Mouse (Mus musculus) kidney, postnatal 0 days (tissue): Measurements from ENCODE around the gene Kiz. TPM values are rescaled to one million over a fixed set of nuclear protein-coding genes. Genes with fewer than 3 reads are reported as not detected.
A peak's percentile ranks its signal among the peaks of the same experiment; 100 is the strongest.

Source experiments
- ATAC-seq: fragments of 200-750 bp; cut with Nextera tagmentation; replicated peaks from 2 replicates; pipeline ENCODE4 v1.8.0; 2017; ENCODE audit warnings: low read depth, moderate number of reproducible peaks, moderate TSS enrichment, moderate library complexity; ENCODE audit not compliant: low FRiP score
- DNase-seq: peaks from one replicate; pipeline ENCODE4 v3.0.0-alpha.2; 2016; ENCODE audit warnings: low spot score
- H3K27ac ChIP-seq: fragments of 300-500 bp; sonication (generic); 2 replicates; pipeline ENCODE4 v1.5.1; 2014; ENCODE audit warnings: mild to moderate bottlenecking
- H3K27me3 ChIP-seq: fragments of 300-500 bp; sonication (generic); 2 replicates; pipeline ENCODE4 v1.6.1; 2014; ENCODE audit warnings: low read length, mixed read lengths; ENCODE audit not compliant: insufficient read depth
- H3K36me3 ChIP-seq: fragments of 300-500 bp; sonication (generic); 2 replicates; pipeline ENCODE4 v1.6.1; 2014; ENCODE audit warnings: low read length, mixed read lengths; ENCODE audit not compliant: insufficient read depth
- H3K4me1 ChIP-seq: fragments of 300-500 bp; sonication (generic); replicated peaks from 2 replicates; pipeline ENCODE4 v1.6.1; 2014; ENCODE audit warnings: antibody characterized with exemption, low read length, mixed read lengths; ENCODE audit not compliant: insufficient read depth
- H3K4me2 ChIP-seq: fragments of 300-500 bp; sonication (generic); 2 replicates; pipeline ENCODE4 v1.6.1; 2014; ENCODE audit warnings: mild to moderate bottlenecking, low read length, moderate library complexity, mixed read lengths
- H3K4me3 ChIP-seq: fragments of 300-500 bp; sonication (generic); replicated peaks from 2 replicates; pipeline ENCODE4 v1.5.1; 2014; ENCODE audit warnings: low read depth, low read length
- H3K9ac ChIP-seq: fragments of 300-500 bp; sonication (generic); 2 replicates; pipeline ENCODE4 v1.6.1; 2014; ENCODE audit warnings: low read depth, low read length
- H3K9me3 ChIP-seq: fragments of 300-500 bp; sonication (generic); replicated peaks from 2 replicates; pipeline ENCODE4 v1.6.1; 2016; ENCODE audit warnings: low read length, inconsistent platforms, mixed read lengths
- CTCF ChIP-seq: IDR thresholded peaks from 2 replicates; pipeline ENCODE4 v1.5.1; 2016; ENCODE audit warnings: antibody characterized with exemption, low read depth, mild to moderate bottlenecking, moderate library complexity
- WGBS: fragments of 180-500 bp; shearing (Covaris S2); extraction: QIAGEN DNeasy Blood & Tissue Kit; methylation state at CpG from one replicate; pipeline ENCODE4 v1.1.7; 2014; 5-methylcytosine and 5-hydroxymethylcytosine counted together
- polyA plus RNA-seq: library from polyadenylated mRNA; unstranded; fragments of >200 nt; fragmentation: Nextera tagmentation; extraction: Ambion mirVana; gene quantifications from 2 replicates; pipeline ENCODE4 v1.2.1, GENCODE M21; 2015

The Kiz gene
- polyA plus RNA-seq, 1 experiment from 2014 or later, result 31.0 TPM

DNA sequence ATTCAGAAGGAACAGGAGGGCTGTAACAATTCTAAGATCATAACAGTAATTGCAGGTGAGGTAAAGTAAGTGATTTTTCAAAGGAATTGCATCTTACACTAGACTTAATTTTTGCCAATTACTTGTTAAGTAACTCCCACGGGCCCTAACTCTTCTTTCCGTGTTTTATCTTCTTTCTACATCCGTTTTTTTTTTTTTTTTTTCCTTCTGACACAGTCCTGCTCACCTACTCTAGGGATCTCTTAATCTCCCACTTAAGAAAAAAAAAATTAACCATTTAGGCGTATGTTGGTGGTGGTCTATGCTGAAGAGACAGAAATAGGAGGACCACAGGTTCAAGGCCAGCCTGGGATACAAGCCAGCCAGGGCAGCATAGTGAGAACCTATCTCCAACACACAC is 1.2 kb downstream of the Kiz start:
- Histone ChIP-seq H3K27ac (no peak overlapping the region), H3K4me3 (no peak overlapping the region), H3K4me2 (0 out of 2 replicates have a peak overlapping the region, but pooled peaks have one; percentile 76), H3K9me3 (no peaks in the 10 kb centered on the region), H3K36me3 (peaks cover 3% of the 10 kb centered on the region; the same call in 1 of the 2 replicates), H3K9ac (no peak overlapping the region), H3K27me3 (no peaks in the 10 kb centered on the region), H3K4me1 (no peaks in the 10 kb centered on the region)
- no peak for DNase-seq
- no peak for TF ChIP-seq CTCF
- no peak for ATAC-seq
- WGBS, result 50% methylated on average over 4 of the region's 4 CpGs

DNA sequence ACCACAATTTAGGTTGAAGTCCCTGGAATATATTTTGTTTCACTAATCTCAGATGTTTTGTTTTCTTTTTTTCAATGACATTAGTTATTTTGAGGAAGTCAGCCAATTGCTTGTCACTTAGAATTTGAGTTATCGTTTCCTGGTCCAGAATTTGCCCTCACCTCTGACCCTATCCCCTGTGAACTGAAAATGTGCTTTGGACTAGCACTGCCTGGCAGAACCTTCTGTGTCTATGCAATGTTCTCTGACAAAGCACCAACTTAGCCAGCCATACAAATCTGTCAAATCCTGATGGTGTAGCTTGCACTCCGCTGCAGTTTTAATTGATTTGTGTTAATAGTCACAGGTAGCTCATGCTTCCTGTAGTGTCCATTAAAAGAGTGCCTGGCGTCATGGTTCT is 10.1 kb downstream of the Kiz start:
- H3K9ac ChIP-seq, result no peak overlapping the region
- ATAC-seq (no peak), DNase-seq (peak; percentile 22)
- H3K4me3 ChIP-seq, result no peak overlapping the region
- 48% methylated on average over 3 of the region's 3 CpGs for WGBS
- H3K36me3 ChIP-seq, result peaks cover 13% of the 10 kb centered on the region
- H3K27me3 ChIP-seq, result no peaks in the 10 kb centered on the region
- no peaks in the 10 kb centered on the region for H3K9me3 ChIP-seq
- H3K4me1 ChIP-seq, result no peaks in the 10 kb centered on the region
- no peak overlapping the region for H3K27ac ChIP-seq
- no peak overlapping the region for H3K4me2 ChIP-seq
- TF ChIP-seq CTCF, result no peak

DNA sequence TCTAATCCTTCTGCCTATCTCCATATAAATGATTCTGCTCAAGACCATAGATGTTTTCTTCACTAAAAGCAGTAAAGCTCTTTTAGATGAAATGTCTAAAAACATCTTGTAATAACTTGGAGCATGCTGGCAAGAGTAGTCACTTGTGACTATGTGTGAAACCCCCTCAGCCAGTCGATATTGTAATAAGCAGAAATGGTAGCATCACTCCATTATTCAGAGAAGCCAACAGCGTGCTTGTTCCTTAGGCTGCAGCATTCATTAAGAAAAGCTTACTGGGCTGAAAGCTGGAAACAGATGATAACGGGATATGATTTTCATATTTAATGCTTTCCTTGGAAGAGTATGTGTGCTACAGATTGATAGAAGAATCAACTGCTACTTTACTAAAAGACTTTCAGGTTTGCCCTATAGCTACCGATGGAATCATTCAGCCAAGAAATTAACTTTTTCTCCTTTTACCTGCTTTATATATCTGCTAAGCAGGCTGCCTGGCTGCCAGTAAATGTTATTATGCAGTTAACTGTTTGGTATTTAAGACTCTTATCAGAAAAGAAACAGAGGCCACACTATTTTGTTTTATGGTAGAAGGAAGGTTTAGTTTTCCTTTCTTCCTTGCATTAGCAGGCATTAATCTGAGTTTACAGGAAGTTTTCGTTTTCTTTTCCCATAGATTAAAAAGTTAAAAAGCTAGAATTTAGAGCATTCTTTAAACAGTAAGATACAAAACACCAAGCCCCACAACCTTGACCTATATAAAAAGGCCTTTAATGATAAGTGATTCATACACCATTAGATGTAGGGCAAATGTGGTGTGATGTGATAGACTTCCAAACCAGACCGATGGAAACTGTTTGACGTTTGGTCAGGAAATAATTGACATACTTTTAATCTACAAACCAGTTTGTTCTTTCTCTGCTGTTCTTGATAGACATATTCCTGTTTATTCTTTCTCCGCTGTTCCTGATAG is 15.9 kb downstream of the Kiz start:
- Histone ChIP-seq H3K4me2 (no peak overlapping the region), H3K4me1 (no peaks in the 10 kb centered on the region; the same call in 1 of the 2 replicates), H3K9me3 (no peaks in the 10 kb centered on the region), H3K9ac (no peak overlapping the region), H3K27ac (no peak overlapping the region), H3K27me3 (no peaks in the 10 kb centered on the region), H3K4me3 (no peak overlapping the region), H3K36me3 (no peaks in the 10 kb centered on the region)
- no peak for ATAC-seq
- TF ChIP-seq CTCF, result no peak
- DNase-seq, result no peak
- WGBS, result 74% methylated on average over 8 of the region's 8 CpGs

DNA sequence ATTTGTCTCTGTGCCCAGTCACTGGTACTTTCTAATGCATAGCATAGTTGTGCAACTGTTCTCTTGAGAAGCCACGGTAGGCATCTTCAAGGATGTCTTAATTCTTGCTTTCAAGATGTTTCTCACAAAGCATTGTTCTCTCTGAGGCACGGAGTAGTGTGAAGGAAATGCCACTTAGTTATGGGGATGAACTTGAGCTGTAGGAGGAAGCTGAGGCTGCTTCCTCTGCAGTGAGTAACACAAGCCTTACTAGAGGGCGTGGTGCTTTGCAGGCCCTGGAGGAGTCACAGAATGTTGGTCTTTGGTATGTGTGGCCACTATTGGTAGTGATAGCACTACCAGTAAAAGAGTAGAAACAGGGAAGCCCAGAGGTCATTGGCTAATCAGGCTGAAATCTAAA is 17.0 kb downstream of the Kiz start:
- peak; percentile 22 for DNase-seq

DNA sequence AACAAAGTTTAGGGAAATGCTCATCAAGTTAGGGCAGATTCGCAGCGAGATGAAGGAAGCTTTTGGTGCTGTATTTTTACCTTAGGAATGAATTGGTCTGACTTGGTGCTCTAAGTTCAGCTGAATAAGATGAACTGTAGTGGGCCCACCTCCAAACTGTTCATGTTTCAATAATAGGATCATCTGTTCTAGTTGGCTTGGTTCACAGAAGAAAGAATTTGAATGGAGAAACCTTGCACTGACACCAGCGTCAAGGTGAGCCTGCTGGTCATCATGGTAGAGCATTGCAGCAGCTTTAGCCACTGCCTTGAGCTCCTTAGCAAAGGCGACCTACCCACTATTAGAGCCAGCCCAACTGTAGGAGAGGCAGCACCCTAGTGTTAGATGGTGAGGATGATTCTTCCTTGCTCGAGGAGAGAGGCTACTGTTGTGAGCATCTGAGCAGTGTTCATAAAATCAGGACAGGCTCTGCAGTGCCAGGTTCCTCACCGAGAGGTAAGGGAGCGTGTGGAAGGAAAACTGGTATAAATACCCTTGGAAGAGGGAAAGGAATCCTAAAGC is 18.3 kb downstream of the Kiz start:
- no peaks in the 10 kb centered on the region for H3K36me3 ChIP-seq
- H3K27ac ChIP-seq, result no peak overlapping the region
- 85% methylated on average over 7 of the region's 7 CpGs for WGBS
- TF ChIP-seq CTCF, result no peak
- H3K9ac ChIP-seq, result no peak overlapping the region
- ATAC-seq (no peak), DNase-seq (no peak)
- no peaks in the 10 kb centered on the region for H3K27me3 ChIP-seq
- no peak overlapping the region for H3K4me3 ChIP-seq
- no peaks in the 10 kb centered on the region; the same call in 1 of the 2 replicates for H3K4me1 ChIP-seq
- H3K4me2 ChIP-seq, result no peak overlapping the region
- H3K9me3 ChIP-seq, result no peaks in the 10 kb centered on the region

More for the DNA sequence above, 17.0 kb downstream of the Kiz start:
- H3K4me2 ChIP-seq, result no peak overlapping the region
- H3K27me3 ChIP-seq, result no peaks in the 10 kb centered on the region
- H3K4me1 ChIP-seq, result no peaks in the 10 kb centered on the region; the same call in 1 of the 2 replicates
- no peaks in the 10 kb centered on the region for H3K36me3 ChIP-seq
- no peak overlapping the region for H3K9ac ChIP-seq
- TF ChIP-seq CTCF, result no peak
- no peak for ATAC-seq
- 63% methylated on average over 3 of the region's 3 CpGs for WGBS
- no peak overlapping the region for H3K27ac ChIP-seq
- H3K4me3 ChIP-seq, result no peak overlapping the region
- no peaks in the 10 kb centered on the region for H3K9me3 ChIP-seq

DNA sequence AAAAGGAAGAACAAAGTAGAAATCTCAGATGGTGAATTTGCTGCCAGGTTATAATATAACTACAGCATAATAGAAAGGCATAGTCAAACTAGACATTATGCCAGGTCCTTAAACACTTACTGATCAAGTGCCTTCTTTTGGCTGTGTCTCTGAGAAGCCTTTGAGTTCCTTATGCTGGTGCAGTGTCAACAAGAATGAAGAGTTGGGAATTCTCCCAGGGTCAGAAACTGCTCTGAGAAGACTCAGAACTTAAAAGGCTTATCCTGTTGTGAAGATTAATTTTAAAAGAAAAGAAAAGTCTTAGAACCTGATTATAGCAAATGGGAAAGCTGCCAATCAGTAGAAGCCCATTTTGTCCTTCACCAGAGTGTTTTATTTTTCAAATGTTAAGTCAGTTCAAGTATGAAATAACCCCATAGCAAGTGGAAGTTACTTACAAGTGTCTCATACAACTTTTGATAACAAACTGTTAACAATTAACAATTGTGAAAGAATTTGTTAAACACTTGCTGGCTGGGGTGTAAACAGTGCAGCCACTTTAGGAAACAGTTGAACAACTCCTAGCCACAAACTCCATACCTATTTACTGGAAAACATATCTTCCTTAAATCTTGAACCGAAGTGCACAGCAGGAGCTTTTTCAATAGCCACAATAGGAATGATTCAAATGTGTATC is 21.9 kb downstream of the Kiz start:
- Histone ChIP-seq H3K4me2 (no peak overlapping the region), H3K9ac (no peak overlapping the region), H3K27ac (no peak overlapping the region), H3K9me3 (no peaks in the 10 kb centered on the region), H3K4me3 (no peak overlapping the region), H3K27me3 (no peaks in the 10 kb centered on the region), H3K4me1 (no peaks in the 10 kb centered on the region; the same call in 1 of the 2 replicates), H3K36me3 (no peaks in the 10 kb centered on the region)
- 98% methylated on average over 1 of the region's 1 CpGs for WGBS
- no peak for ATAC-seq
- no peak for TF ChIP-seq CTCF
- no peak for DNase-seq
